Mouse (Mus musculus) ES-Bruce4 (cell line): ENCODE measurements around the gene Lrrc10b.

Source experiments
- CTCF ChIP-seq: IDR thresholded peaks from one replicate; pipeline ENCODE4 v1.8.1; 2011; ENCODE audit warnings: low read depth, low read length
- POLR2A ChIP-seq: IDR thresholded peaks from one replicate; pipeline ENCODE4 v1.8.1; 2011; ENCODE audit warnings: low read length; ENCODE audit not compliant: insufficient read depth

GRCm38 (mm10) chr19:10472958-10473357, 15.7 kb upstream of the Lrrc10b start:
- TF ChIP-seq POLR2A (no peak), CTCF (no peak)
